Mouse (Mus musculus): ENCODE data around the gene Ccl1.

Ccl1 gene

GRCm38 (mm10) chr11:82206960-82207488 lies 98.5 kb downstream of the Ccl1 start:
- DNase-seq (ENCODE audit: extremely low read depth, low read depth, low spot score): no peak

- no peak for DNase-seq (ENCODE audit: extremely low read depth, low read depth, low spot score)
Observed at GRCm38 (mm10) chr11:82205221-82205620, 100.3 kb downstream of the Ccl1 start.

GRCm38 (mm10) chr11:82203706-82204105 lies 101.8 kb downstream of the Ccl1 start:
- no peak for DNase-seq (ENCODE audit: extremely low read depth, low read depth, low spot score)

GRCm38 (mm10) chr11:82197774-82198173 lies 107.7 kb downstream of the Ccl1 start:
- no peak for DNase-seq (ENCODE audit: extremely low read depth, low read depth, low spot score)

GRCm38 (mm10) chr11:82194980-82195379 lies 110.5 kb downstream of the Ccl1 start:
- no peak for DNase-seq (ENCODE audit: extremely low read depth, low read depth, low spot score)

- DNase-seq (ENCODE audit: extremely low read depth, low read depth, low spot score): no peak
Observed at GRCm38 (mm10) chr11:82193826-82194225, 111.7 kb downstream of the Ccl1 start.

- DNase-seq (ENCODE audit: extremely low read depth, low read depth, low spot score): no peak
Observed at GRCm38 (mm10) chr11:82189782-82190563, 115.5 kb downstream of the Ccl1 start.

- no peak for DNase-seq (ENCODE audit: extremely low read depth, low read depth, low spot score)
Observed at GRCm38 (mm10) chr11:82185684-82186083, 119.8 kb downstream of the Ccl1 start.

GRCm38 (mm10) chr11:82183281-82183935 lies 122.1 kb downstream of the Ccl1 start:
- no peak for DNase-seq (ENCODE audit: extremely low read depth, low read depth, low spot score)

GRCm38 (mm10) chr11:82182401-82182800 lies 123.1 kb downstream of the Ccl1 start:
- DNase-seq (ENCODE audit: extremely low read depth, low read depth, low spot score): no peak

- no peak for DNase-seq (ENCODE audit: extremely low read depth, low read depth, low spot score)
Observed at GRCm38 (mm10) chr11:82181331-82181730, 124.2 kb downstream of the Ccl1 start.

GRCm38 (mm10) chr11:82178161-82178560 lies 127.3 kb downstream of the Ccl1 start:
- DNase-seq (ENCODE audit: extremely low read depth, low read depth, low spot score): no peak

GRCm38 (mm10) chr11:82177711-82178110 lies 127.8 kb downstream of the Ccl1 start:
- DNase-seq (ENCODE audit: extremely low read depth, low read depth, low spot score): no peak

- DNase-seq (ENCODE audit: extremely low read depth, low read depth, low spot score): no peak
Observed at GRCm38 (mm10) chr11:82174794-82175193, 130.7 kb downstream of the Ccl1 start.

GRCm38 (mm10) chr11:82173491-82173890 lies 132.0 kb downstream of the Ccl1 start:
- no peak for DNase-seq (ENCODE audit: extremely low read depth, low read depth, low spot score)

GRCm38 (mm10) chr11:82171316-82172071 lies 134.0 kb downstream of the Ccl1 start:
- DNase-seq (ENCODE audit: extremely low read depth, low read depth, low spot score): peak; percentile 47

- DNase-seq (ENCODE audit: extremely low read depth, low read depth, low spot score): no peak
Observed at GRCm38 (mm10) chr11:82169456-82169855, 136.0 kb downstream of the Ccl1 start.

GRCm38 (mm10) chr11:82168308-82168707 lies 137.2 kb downstream of the Ccl1 start:
- no peak for DNase-seq (ENCODE audit: extremely low read depth, low read depth, low spot score)

GRCm38 (mm10) chr11:82163285-82163684 lies 142.2 kb downstream of the Ccl1 start:
- no peak for DNase-seq (ENCODE audit: extremely low read depth, low read depth, low spot score)

GRCm38 (mm10) chr11:82159126-82159525 lies 146.4 kb downstream of the Ccl1 start:
- DNase-seq (ENCODE audit: extremely low read depth, low read depth, low spot score): no peak

- DNase-seq (ENCODE audit: extremely low read depth, low read depth, low spot score): peak; percentile 13
Observed at GRCm38 (mm10) chr11:82139492-82140094, 165.9 kb downstream of the Ccl1 start.

Measured in fat pad, adult 2 months (tissue).